Mouse (Mus musculus) limb, embryonic 13.5 days (tissue): ENCODE measurements at regions not wholly inside any gene's neighbourhood (a gene's known extent, or its start where the extent isn't known, plus 50 kb on each side); places are given as distances from the start of the nearest gene placed in this dataset.
A peak's percentile ranks its signal among the peaks of the same experiment; 100 is the strongest.

Experiments used
- ATAC-seq: fragments of 200-750 bp; cut with Nextera tagmentation; 2 replicates; pipeline ENCODE4 v1.8.0; 2017; ENCODE audit warnings: low read depth, moderate number of reproducible peaks, moderate TSS enrichment; ENCODE audit not compliant: low FRiP score
- H3K27ac ChIP-seq: fragments of 300-500 bp; sonication (generic); 2 replicates; pipeline ENCODE4 v1.5.1; 2015; ENCODE audit warnings: inconsistent platforms, mild to moderate bottlenecking, moderate library complexity
- H3K27me3 ChIP-seq: fragments of 300-500 bp; sonication (generic); 2 replicates; pipeline ENCODE4 v1.6.1; 2015; ENCODE audit warnings: mild to moderate bottlenecking, inconsistent platforms
- H3K36me3 ChIP-seq: fragments of 300-500 bp; sonication (generic); 2 replicates; pipeline ENCODE4 v1.6.1; 2015; ENCODE audit warnings: inconsistent platforms, mild to moderate bottlenecking, moderate library complexity
- H3K4me1 ChIP-seq: fragments of 300-500 bp; sonication (generic); 2 replicates; pipeline ENCODE4 v1.6.1; 2015; ENCODE audit warnings: inconsistent platforms
- H3K4me2 ChIP-seq: fragments of 300-500 bp; sonication (generic); replicated peaks from 2 replicates; pipeline ENCODE4 v1.6.1; 2015; ENCODE audit warnings: inconsistent platforms, mild to moderate bottlenecking, moderate library complexity
- H3K4me3 ChIP-seq: fragments of 300-500 bp; sonication (generic); 2 replicates; pipeline ENCODE4 v1.5.1; 2015; ENCODE audit warnings: moderate library complexity, mild to moderate bottlenecking, inconsistent platforms
- H3K9ac ChIP-seq: fragments of 300-500 bp; sonication (generic); 2 replicates; pipeline ENCODE4 v1.6.1; 2015; ENCODE audit warnings: mild to moderate bottlenecking, inconsistent platforms
- H3K9me3 ChIP-seq: fragments of 300-500 bp; sonication (generic); 2 replicates; pipeline ENCODE4 v1.6.1; 2016; ENCODE audit warnings: inconsistent platforms
- WGBS: fragments of 180-500 bp; shearing (Covaris S2); methylation state at CpG from one replicate; pipeline ENCODE4 v1.1.7; 2015; 5-methylcytosine and 5-hydroxymethylcytosine counted together

DNA sequence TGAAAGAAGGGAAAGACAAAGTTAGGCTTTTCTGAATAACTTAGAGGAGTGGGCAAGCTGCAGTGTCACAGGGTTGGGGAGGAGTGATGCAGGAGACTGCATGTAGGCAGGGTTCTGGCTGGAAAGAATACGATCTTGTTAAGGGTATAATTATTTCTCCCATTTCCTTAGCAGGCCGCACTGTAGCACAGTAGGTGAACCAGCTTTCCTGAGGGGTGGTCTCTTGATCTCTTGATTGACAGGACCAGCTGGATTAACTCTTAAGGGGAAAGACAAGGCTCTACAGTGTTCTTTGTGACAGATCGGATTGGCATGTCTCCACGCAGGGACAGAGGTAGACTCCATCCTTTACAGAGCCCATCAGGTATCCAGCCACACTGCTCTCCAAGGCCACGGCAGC, 54.5 kb upstream of the Meis1 start:
- peaks cover 26% of the 10 kb centered on the region for H3K27me3 ChIP-seq
- no peak overlapping the region for H3K4me3 ChIP-seq
- no peaks in the 10 kb centered on the region for H3K4me1 ChIP-seq
- no peak overlapping the region for H3K9ac ChIP-seq
- 62% methylated on average over 5 of the region's 5 CpGs for WGBS
- ATAC-seq, result no peak
- H3K36me3 ChIP-seq, result no peaks in the 10 kb centered on the region
- no peaks in the 10 kb centered on the region; the same call in 1 of the 2 replicates for H3K9me3 ChIP-seq
- H3K27ac ChIP-seq, result no peak overlapping the region
- no peak overlapping the region for H3K4me2 ChIP-seq

DNA sequence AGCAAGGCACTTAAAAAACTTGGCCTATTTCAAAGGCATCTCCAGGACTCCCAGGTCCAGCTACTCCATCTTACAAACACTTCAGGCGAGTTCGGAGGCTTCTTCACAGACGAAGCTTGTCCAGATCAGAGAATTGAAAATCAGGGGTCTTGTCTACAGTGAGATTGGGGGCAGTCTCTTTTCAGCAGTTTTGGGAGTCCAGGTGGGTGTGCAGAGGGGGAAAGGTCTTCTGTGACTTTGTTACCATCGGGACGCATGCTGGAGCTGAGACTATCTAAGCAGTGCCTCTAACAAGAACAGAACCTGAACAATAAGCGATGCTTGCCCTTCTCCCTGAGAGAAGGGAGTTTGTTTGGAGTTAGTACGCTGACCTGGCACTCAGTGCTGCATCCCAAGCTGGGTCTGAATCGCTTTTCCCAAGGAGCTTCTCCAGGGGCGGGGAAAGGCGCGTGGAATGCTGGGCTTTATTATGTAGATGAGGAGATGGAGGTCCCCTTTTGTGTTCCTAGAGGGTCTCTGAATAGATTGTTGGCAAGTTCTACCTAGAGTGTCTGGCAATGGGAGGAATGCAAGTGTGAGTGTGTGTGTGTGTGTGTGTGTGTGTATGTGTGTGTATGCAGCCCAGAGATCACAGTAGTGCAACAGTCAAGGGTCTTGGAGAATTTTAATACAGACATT, 55.2 kb upstream of the Meis1 start:
- H3K4me1 ChIP-seq, result no peaks in the 10 kb centered on the region
- WGBS, result 75% methylated on average over 11 of the region's 11 CpGs
- no peak for ATAC-seq

DNA sequence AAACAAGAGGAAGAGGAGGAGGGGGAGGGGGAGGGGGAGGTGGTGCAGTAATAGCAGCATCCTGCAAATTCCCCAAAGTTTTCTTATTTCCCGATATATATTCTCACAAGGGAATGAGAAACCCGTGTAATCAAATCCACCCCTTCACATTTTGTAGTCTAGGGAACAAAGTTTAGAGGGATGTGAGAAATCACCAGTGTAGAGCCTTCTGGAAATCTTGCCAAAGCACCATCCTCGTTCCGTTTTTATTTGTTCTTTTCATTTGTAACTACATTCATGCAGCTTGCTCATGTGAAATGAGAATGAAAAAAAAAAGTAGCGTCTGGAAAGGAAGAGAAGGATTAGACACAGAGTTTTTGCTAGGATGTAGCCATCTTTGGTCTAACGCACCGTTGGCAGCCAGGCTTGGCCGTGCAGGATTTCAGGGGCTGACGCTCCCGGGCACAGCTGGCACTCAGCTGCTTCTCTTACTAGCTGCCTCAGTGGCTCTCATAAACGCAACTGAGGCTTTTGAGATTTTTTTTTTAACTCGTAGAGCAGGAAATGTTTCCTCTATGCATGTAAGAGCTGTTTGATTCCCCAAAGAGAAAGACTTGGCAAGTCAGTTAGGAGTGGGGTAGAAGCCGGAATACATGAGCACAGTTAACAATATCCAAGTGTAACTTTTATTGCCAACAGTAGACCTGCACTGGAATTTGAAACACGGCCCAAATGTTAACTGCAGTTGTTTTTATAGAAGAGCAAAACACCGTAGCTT, 72.5 kb upstream of the Meis1 start:
- peak overlapping the region; percentile 48 for H3K4me2 ChIP-seq
- ATAC-seq, result peak; percentile 84
- WGBS, result 39% methylated on average over 15 of the region's 15 CpGs

More for the DNA sequence above, 55.2 kb upstream of the Meis1 start:
- Histone ChIP-seq H3K27ac (no peak overlapping the region), H3K9me3 (no peaks in the 10 kb centered on the region; the same call in 1 of the 2 replicates), H3K4me3 (no peak overlapping the region), H3K4me2 (no peak overlapping the region), H3K9ac (no peak overlapping the region), H3K27me3 (peaks cover 22% of the 10 kb centered on the region; the same call in 1 of the 2 replicates), H3K36me3 (no peaks in the 10 kb centered on the region)

GRCm38 (mm10) chr11:19092967-19093745, 74.4 kb upstream of the Meis1 start:
- ATAC-seq, result no peak
- Histone ChIP-seq H3K4me1 (peaks cover 32% of the 10 kb centered on the region), H3K27me3 (0 out of 2 replicates have a peak, but pooled peaks cover 3% of the 10 kb centered on the region), H3K36me3 (no peaks in the 10 kb centered on the region), H3K9me3 (no peaks in the 10 kb centered on the region), H3K9ac (no peak overlapping the region), H3K4me2 (no peak overlapping the region), H3K4me3 (no peak overlapping the region), H3K27ac (no peak overlapping the region)
- WGBS, result 70% methylated on average over 9 of the region's 9 CpGs

More for the DNA sequence above, 72.5 kb upstream of the Meis1 start:
- Histone ChIP-seq H3K4me1 (peaks cover 32% of the 10 kb centered on the region), H3K36me3 (no peaks in the 10 kb centered on the region), H3K9me3 (no peaks in the 10 kb centered on the region), H3K9ac (no peak overlapping the region), H3K27me3 (0 out of 2 replicates have a peak, but pooled peaks cover 3% of the 10 kb centered on the region), H3K27ac (peak overlapping the region; percentile 48; the same call in 1 of the 2 replicates), H3K4me3 (no peak overlapping the region)

GRCm38 (mm10) chr11:19093749-19094148, 75.0 kb upstream of the Meis1 start:
- H3K4me2 ChIP-seq, result no peak overlapping the region
- H3K4me3 ChIP-seq, result no peak overlapping the region
- 63% methylated on average over 4 of the region's 4 CpGs for WGBS
- peaks cover 32% of the 10 kb centered on the region for H3K4me1 ChIP-seq
- H3K9me3 ChIP-seq, result no peaks in the 10 kb centered on the region
- no peak overlapping the region for H3K27ac ChIP-seq
- H3K36me3 ChIP-seq, result no peaks in the 10 kb centered on the region
- ATAC-seq, result no peak
- no peak overlapping the region for H3K9ac ChIP-seq
- 0 out of 2 replicates have a peak, but pooled peaks cover 3% of the 10 kb centered on the region for H3K27me3 ChIP-seq

DNA sequence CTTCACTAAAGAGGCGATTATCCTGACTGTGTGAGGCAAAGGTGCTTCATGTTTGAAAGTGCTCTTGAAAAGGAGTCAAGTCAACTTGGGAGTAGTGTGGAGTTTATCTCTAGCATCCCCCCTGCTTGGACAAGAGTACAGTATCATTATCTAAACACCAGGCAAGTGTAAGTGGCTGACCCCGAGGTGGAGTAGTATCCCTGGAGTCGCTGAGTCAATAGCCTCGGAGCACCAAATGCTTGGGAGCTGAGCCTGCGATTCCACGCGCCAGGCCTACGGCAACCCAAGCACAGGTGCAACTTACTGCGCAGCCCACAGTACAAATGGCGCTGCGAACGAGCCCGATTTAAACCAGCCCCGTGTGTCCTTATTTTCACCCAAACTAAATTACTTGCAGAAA, 75.4 kb upstream of the Meis1 start:
- H3K4me3 ChIP-seq, result no peak overlapping the region
- H3K4me2 ChIP-seq, result no peak overlapping the region
- 0 out of 2 replicates have a peak, but pooled peaks cover 3% of the 10 kb centered on the region for H3K27me3 ChIP-seq
- H3K9ac ChIP-seq, result no peak overlapping the region
- 79% methylated on average over 14 of the region's 14 CpGs for WGBS
- H3K9me3 ChIP-seq, result no peaks in the 10 kb centered on the region
- H3K36me3 ChIP-seq, result no peaks in the 10 kb centered on the region
- 0 out of 2 replicates have a peak, but pooled peaks have one; percentile 24 for ATAC-seq
- peaks cover 32% of the 10 kb centered on the region for H3K4me1 ChIP-seq
- no peak overlapping the region for H3K27ac ChIP-seq

GRCm38 (mm10) chr11:19102981-19103568, 84.3 kb upstream of the Meis1 start:
- H3K4me3 ChIP-seq, result no peak overlapping the region

GRCm38 (mm10) chr11:19107180-19107579, 88.4 kb upstream of the Meis1 start:
- H3K4me2 ChIP-seq, result no peak overlapping the region
- H3K9me3 ChIP-seq, result no peaks in the 10 kb centered on the region
- peaks cover 8% of the 10 kb centered on the region for H3K27me3 ChIP-seq
- H3K27ac ChIP-seq, result no peak overlapping the region
- WGBS, result 71% methylated on average over 6 of the region's 6 CpGs
- no peak for ATAC-seq
- H3K9ac ChIP-seq, result no peak overlapping the region
- H3K4me1 ChIP-seq, result 0 out of 2 replicates have a peak, but pooled peaks cover 2% of the 10 kb centered on the region
- no peaks in the 10 kb centered on the region for H3K36me3 ChIP-seq
- no peak overlapping the region for H3K4me3 ChIP-seq

More at GRCm38 (mm10) chr11:19102981-19103568, 84.3 kb upstream of the Meis1 start:
- 46% methylated on average over 7 of the region's 7 CpGs for WGBS
- Histone ChIP-seq H3K27ac (no peak overlapping the region), H3K9ac (no peak overlapping the region), H3K9me3 (no peaks in the 10 kb centered on the region), H3K36me3 (no peaks in the 10 kb centered on the region), H3K4me2 (no peak overlapping the region), H3K27me3 (peaks cover 12% of the 10 kb centered on the region), H3K4me1 (no peaks in the 10 kb centered on the region)
- ATAC-seq, result no peak

DNA sequence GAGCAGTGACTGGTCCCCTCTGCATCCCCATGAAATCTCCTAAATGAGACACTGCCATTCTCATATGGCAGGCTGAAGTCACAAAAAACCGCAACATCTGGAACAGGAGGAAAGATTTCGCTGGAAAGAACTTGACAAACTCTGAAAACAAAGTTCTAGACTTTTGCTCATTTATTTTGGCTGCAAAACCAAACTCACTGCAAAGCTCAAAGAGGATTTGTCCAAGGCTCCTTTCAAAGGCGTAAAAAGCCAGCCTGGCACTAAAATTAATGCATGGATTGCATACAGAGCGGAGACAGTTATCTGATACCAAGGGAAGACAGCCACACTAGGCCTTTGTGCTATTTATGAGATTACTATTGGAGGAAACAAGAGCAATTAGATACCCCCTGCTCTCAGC, 90.3 kb upstream of the Meis1 start:
- Histone ChIP-seq H3K27me3 (no peaks in the 10 kb centered on the region), H3K4me2 (no peak overlapping the region), H3K9ac (no peak overlapping the region), H3K27ac (no peak overlapping the region), H3K4me1 (0 out of 2 replicates have a peak, but pooled peaks cover 3% of the 10 kb centered on the region), H3K36me3 (no peaks in the 10 kb centered on the region), H3K4me3 (no peak overlapping the region), H3K9me3 (no peaks in the 10 kb centered on the region)
- WGBS, result 59% methylated on average over 4 of the region's 4 CpGs
- ATAC-seq, result no peak

GRCm38 (mm10) chr11:19111916-19112575, 93.3 kb upstream of the Meis1 start:
- H3K27ac ChIP-seq, result no peak overlapping the region
- 52% methylated on average over 7 of the region's 7 CpGs for WGBS
- H3K4me3 ChIP-seq, result no peak overlapping the region
- H3K36me3 ChIP-seq, result no peaks in the 10 kb centered on the region
- ATAC-seq, result no peak
- H3K27me3 ChIP-seq, result no peaks in the 10 kb centered on the region
- no peaks in the 10 kb centered on the region for H3K9me3 ChIP-seq
- H3K4me1 ChIP-seq, result 0 out of 2 replicates have a peak, but pooled peaks cover 3% of the 10 kb centered on the region
- H3K4me2 ChIP-seq, result no peak overlapping the region
- no peak overlapping the region for H3K9ac ChIP-seq

DNA sequence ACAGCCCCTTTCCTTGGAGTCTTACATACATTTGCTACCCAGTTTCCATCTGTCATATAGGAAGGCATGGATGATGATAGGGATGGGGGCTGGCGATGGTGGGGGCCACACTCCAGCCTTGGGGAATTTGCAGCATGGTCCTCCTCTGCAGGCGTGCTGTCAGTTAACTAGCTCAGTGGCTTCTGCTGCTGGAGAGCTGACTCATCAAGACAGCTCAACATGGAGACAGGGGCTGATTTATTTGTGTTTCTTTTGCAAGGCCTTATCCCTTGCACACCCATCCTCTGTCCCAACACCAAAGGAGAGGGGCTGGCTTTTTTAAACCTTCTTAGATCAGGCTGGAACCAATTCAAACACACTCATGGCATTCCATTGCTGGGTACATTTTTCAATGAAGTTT, 98.3 kb upstream of the Meis1 start:
- ATAC-seq, result no peak
- Histone ChIP-seq H3K9me3 (no peaks in the 10 kb centered on the region), H3K9ac (no peak overlapping the region), H3K27ac (no peak overlapping the region), H3K27me3 (peaks cover 7% of the 10 kb centered on the region; the same call in 1 of the 2 replicates), H3K4me1 (peaks cover 18% of the 10 kb centered on the region), H3K4me2 (no peak overlapping the region), H3K36me3 (no peaks in the 10 kb centered on the region), H3K4me3 (no peak overlapping the region)
- 56% methylated on average over 2 of the region's 2 CpGs for WGBS
